Mouse (Mus musculus) kidney, postnatal 25 days (tissue): ENCODE measurements around the gene Coa3.
"Not testable (repeated sequence)": the region's sequence is repeated elsewhere in the genome, so short reads cannot be mapped to it uniquely, and the experiment has no call there.

Experiments used
- DNase-seq, 2 experiments: peaks; one replicate each; pipeline ENCODE4 v3.0.0; 2021; ENCODE audit warnings: mixed read lengths in 2 of 2

Coa3 gene

DNA sequence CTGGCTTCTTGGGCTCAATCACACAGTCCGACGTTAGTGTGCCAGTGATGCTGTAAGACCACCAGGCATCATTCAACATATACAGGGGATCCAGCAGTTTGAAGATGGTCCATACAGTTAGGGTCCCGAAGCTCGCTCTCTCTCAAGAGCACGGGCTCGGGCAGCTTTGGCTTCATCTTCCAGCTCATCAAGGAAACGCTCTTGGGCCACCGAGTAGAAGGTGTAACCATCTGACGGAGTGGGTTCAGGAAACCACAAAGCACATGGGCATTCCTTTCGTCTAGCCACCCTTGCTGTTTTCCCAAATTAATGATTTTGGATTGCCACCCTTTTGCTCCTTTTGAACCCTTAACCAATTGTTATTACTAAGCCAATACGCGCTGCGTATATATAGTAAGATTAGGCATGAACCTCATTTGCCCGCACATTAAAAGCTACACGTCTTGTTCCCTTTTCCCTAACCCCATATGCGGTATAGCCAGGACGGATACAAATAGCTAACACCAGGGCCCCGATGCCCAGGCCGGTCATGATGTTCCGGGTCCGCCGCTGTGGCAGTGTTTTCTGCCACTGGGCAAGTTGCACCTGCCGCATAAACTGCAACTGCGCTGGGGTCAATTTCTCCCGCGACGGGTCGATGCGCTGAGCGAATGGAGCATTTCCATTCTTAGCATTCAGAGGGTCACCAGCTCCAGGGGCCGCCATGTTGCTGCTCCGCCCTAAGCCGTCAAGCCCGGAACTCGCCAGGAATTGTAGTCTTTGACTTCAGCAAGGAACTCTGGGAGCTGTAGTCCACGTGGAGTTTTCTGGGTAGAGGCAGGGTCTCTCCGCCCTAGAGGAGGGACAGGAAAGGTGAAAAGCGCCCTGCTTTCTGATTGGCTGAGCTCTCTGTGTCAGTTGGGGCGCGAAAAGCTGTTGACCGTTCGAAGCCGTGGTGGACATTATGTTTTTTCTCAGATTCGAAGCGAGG is at the start of gene Coa3, which contains the start of gene Cntd1:
TSS of gene Coa3 (minus strand) at position 892 of the 970 bp plus-strand sequence.
TSS of gene Cntd1 (plus strand) at position 790 of the 970 bp plus-strand sequence.
- peak; percentile 90 to 94 for DNase-seq

DNA sequence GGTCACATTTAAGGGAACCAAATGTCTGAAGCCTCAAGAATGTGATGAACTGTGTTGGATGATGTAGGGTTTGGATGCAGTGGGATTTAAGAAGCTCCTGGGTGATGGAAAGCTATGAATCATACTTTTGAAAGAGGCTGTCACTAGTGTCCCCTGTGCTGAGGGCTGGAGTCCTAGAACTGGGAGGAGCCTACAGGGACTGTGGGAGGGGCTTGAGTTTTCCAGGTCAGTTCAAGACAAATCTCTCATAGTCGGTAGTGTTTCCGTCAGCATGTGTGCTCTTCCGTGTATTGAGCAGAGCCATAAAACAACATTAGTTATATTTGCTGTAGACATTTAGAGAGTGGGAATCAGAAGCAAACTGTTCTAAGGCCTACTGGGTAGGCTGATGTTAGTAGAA is 48.4 kb upstream of the Coa3 start:
- DNase-seq: no peak

DNA sequence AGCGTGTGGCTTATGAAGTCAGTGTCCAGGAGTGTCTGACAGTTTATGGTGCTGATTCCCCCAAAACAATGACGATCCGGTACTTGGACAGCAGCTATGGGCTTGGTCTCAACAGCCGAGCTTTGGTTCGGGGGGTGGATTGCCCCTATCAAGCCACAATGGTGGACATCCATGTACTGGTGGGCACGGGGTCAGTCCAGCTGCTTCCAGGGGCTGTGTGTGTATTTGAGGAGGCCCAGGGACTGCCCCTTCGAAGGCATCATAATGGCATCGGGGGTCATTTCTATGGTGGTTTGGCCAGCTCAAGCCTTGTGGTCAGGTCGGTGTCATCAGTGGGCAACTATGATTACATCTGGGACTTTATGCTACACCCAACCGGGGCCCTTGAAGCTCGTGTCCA is 47.2 kb upstream of the Coa3 start:
- no peak for DNase-seq

DNA sequence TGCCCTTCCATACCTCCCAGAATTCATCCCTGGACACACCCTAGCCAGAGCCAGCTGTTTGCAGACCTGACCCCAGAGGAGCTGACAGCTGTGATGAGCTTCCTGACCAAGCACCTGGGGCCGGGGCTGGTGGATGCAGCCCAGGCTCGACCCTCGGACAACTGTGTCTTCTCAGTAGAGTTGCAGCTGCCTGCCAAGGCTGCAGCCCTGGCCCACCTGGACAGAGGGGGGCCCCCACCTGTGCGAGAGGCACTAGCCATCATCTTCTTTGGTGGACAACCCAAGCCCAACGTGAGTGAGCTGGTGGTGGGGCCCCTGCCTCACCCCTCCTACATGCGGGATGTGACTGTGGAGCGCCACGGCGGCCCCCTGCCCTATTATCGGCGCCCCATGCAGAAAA is 46.3 kb upstream of the Coa3 start:
- not testable (repeated sequence) for DNase-seq

DNA sequence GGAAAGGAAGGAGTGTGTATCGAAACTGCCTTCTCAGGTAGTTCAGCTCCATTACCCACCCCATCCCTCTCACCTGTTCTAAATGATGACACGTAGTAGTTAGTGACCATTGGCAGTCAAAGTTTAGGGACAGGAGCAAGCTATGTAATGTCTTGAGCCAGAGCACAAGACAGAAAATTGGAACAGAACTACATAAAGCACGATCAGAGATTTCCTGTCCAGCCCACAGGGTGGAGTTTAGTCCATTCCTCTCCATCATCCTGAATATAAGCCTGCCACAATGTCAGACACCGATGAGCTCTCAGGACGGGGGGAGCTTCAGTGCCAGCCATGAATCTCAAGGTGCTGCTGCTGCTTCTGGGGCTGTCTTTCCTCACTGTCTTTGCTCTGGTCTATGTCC is 45.8 kb upstream of the Coa3 start, which contains the start of gene Aoc2:
TSS of gene Aoc2 (plus strand) at position 301 of the 400 bp plus-strand sequence.
- DNase-seq: no peak

DNA sequence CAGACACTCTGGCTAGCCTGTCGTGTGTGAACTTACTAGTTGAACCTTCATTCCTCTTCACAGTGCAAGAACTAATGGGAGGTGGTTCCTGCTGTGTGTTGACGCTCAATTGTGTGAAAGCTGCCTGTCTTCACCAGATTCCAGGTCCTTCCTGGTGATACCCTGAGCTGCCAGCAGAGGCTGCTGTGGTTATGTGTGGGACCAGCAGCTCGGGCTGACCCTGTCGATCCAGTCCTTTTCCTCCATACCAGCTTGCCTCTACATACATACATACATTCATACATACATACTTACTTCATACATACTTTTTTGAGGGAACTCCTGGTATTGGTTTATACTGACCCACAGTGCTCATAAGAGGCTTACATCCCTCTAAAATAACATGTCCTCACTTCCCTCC is 44.7 kb upstream of the Coa3 start:
- DNase-seq: peak; percentile 84 to 90

DNA sequence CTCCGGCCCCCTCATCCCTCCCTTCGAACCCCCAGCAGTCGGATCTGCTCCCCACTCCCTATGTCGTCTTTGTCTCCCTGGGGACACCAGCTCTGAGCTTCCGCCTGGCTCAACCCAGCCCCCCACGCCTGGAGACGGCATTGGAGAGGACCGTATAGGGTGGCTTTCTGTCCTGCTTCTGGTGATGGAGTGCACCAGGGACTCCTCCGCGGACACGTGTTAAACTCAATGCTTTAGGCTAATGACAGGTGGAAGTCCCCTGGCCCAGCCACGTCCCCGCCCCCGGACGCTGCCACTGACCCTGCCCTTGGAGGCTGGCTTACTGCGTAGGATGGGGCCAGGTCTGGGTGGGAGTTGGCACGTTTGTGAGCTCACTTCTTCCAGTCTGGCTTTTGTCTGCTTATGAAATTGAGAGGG is 37.6 kb upstream of the Coa3 start:
- peak in 1 of 2 experiments; percentile 61 for DNase-seq

DNA sequence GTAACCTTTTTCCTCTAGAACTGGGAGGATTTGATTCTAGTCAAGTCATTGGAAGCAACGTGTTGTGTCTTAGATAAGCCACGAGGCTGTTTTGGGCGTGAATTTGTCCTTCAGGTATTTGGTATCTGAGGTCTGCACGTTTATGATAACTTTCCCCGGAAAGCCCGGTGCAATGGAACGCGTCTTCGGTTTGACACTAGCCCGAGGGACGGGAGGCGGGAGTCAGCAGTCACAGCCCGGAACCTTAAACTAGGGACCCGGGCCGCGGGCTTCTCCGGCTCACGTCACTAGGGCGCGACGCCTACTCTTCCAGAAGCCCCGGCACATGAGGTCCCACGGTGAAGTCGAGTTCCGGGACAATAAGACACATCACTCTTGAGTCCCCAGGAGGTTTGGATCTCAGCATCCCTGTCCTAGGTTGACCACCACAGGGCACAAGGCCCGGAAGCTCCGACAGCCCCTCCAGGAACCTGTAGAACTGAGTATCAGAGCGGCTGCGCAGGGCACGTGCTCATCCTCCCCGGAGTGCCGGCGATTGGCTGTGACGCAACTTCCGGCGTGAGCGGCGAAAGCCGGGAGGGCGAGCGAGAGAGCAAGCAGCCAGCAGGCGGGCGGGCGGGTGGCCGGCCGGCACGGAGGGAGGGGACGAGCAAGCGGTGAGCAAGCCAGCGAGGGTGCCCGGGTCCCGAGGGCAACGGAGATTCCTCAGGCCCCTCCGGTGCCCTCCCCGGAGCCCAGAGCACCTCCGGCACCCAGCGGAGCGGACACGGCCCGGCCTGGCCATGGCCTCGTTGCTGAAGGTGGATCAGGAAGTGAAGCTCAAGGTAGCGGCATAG is 37.0 kb upstream of the Coa3 start, which contains the start of gene Psme3:
TSS of gene Psme3 (plus strand) at position 549 of the 836 bp plus-strand sequence.
- peak; percentile 94 to 96 for DNase-seq

DNA sequence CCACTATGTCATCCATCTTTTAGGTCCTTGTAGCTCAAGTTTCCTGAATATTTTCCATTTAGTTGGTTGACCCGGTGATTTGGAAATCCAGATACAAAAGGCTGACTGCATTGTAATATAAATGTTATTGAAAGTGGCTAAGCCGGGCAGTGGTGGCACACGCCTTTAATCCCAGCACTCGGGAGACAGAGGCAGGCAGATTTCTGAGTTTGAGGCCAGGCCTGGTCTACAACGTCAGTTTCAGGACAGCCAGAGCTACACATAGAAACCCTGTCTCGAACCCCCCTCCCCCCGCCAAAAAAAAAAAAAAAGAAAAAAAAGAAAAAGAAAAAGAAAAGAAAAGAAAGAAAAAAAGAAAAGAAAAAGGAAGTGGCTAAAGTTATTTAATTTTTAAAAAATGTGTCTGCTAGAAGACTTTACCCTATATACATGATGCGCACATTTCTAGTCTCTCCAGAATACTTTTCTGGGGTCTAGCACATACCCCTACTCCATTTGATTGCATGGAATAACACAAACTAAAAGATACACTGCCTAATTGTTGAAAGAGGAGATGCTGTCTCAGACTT is 36.3 kb upstream of the Coa3 start:
- DNase-seq: no peak

DNA sequence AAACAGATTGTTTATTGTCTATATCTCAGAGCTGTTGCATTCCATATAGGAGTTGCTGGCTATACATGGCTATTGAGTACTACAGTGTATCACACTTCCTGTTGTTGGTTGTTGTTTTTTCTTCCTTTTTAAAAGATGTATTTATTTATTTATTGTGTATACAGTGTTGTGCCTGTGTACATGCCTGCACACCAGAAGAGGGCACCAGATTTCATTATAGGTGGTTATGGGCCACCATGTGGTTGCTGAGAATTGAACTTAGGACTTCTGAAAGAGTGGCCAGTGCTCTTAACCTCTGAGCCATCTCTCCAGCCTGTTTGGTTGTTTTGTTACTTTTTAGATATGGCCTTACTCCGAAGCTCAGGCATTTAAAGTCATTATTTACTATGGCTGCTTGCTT is 35.7 kb upstream of the Coa3 start:
- DNase-seq: no peak

DNA sequence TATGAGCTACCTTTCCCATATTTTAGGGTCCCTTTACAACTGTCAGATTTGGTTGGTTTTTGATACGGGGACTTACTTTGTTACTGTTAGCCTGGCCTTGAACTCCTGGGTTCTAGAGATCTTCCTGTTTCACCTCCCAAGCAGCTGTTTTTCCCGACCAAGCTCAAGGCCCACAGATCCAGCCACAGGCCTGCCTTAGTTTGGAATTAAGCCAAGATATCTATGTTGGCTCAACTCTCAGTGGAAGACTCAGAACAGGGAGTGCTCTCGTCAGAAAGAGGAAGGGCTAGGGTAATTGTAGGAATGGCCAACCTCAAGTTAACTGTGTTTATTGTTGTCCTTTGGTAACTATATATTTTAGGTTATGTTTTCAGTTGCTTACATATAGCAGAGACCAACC is 33.2 kb upstream of the Coa3 start:
- no peak for DNase-seq

DNA sequence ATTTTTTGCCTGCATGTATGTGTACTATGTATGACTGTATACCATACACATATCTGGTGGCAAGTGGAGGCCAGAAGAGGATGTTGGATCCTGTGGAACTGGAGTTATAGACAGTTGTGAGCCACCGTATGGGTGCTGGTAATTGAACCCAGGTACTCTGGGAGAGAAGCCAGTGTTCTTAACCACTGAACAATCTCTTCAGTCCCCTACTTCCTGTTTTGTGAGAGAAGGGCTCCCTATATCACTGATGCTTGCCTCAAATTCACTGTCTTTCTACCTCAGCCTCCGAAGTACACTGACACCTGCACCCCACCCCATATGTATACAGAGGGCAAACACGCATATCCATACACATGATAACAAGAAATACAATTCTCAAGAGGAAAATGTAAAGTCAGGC is 32.2 kb upstream of the Coa3 start:
- DNase-seq: no peak

DNA sequence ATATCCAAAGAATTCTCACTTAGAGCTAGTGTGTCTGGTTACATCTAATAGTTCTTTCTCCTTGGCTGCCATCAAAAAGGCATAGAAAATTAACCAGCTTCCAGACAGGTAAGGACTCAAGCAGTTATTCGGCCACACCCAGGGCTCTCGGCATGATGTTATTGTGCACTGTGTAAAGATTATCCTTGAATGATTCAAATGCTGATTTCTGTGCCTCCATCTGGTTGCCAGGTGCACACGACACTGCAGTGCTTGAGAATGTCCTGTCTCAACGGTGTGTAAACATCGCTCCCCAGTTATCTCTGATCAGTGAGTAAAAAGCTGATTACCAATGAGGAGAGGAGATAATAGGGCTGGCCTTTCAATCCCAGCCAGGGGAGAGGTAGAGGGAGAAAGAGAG is 28.8 kb upstream of the Coa3 start:
- DNase-seq: no peak

DNA sequence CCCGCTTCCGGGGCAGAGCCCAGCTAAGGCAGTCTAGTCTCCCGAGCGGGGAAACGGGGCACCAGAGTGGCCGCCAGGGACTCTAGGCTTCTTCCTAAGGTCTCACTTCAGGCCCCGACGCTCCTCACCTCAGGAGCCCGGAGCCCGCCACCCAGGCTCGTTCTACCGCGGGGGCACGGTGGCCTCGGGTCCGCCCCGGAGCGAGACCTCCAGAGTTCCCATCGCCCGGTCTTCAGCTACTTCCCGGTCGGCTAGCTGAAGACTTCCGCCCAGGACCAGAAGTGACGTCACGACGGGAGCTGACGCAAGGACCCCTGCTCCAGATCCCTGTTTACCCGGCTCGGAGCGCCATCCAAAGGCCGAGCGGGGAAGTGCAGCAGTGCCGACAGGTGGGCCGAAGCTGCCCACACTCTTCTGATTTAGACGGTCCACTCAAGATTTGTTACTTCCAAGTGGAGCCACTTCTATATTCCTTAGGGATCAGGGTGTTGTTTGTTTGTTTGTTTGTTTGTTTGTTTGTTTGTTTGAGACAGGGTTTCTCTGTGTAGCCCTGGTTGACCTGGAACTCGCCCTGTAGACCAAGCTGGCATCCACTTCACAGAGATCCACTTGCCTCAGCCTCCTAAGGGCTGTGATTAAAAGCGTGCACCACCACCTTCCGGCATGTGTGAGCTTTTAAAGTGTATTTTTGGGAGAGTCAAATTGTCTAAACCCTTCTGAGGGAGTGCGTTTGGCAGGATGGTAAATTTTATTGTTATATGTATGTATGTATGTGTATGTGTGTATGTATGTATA is 23.3 kb upstream of the Coa3 start, which contains the start of gene Becn1:
TSS of gene Becn1 (minus strand) at position 283 of the 795 bp plus-strand sequence.
- peak; percentile 98 to 100 for DNase-seq

DNA sequence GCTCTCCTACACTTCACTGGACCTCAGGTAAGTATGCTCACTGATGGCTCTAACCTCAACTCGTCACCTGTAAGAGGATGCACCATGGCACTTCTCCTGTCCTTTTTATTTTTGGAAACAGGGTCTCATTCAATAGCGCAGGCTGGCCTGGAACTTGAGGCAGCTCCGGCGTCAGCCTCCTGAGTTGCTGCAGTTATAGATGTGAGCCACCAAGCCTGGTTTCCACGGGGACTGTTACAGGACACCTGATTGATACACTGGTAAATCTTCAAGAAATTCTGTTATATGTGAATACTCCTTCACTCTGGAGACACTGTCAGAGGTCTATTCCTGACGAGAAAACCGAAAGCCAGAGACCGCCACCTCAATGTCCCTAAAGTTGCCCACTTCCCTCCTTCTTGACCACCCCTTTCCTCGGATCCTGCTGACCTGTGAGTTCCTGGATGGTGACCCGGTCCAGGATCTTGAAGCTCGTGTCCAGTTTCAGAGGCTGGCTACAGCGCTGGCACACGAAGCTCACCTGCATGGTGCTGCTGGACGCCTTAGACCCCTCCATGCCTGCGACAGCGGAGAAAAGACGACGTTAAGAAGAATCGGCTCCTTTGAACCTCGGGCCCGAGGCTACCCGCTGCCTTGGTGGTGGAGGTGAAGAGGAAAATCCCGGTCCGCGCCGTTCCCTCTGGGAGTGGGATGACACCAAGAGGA is 22.5 kb upstream of the Coa3 start:
- DNase-seq: no peak

DNA sequence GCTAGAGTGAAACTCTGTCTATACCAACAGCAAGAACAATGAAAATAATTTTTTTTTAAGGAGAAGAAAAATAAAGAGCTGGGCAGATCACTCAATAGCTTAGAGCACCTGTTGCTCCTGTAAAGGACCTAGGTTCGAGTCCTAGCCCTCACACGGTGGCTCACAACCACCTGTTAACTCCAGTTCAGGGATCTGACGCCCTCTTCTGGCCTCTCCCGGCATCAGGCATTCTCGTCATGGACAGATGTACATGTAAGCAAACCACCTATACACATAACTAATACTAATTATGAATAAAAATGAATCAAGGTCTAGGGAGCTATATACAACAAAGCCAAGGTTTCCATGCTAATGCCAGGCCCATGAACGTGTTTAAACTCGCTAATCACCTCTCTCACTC is 22.0 kb upstream of the Coa3 start:
- DNase-seq: no peak

DNA sequence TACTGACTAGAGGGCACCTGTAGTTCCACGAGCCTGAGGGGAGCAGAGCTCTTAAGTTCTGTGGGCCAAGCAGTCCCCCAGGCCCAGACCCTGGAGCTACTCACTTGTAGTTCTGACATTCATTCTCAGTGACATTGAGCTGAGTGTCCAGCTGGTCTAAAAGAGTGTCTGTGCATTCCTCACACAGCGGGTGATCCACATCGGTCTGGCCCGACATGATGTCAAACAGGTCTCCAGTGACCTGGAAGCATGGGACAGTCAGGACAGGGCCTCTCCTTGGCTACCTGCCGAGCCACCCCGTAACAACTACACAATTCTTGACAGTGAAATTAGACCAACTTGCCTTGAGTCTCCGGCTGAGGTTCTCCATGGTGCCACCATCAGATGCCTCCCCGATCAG is 16.3 kb upstream of the Coa3 start:
- DNase-seq: no peak

DNA sequence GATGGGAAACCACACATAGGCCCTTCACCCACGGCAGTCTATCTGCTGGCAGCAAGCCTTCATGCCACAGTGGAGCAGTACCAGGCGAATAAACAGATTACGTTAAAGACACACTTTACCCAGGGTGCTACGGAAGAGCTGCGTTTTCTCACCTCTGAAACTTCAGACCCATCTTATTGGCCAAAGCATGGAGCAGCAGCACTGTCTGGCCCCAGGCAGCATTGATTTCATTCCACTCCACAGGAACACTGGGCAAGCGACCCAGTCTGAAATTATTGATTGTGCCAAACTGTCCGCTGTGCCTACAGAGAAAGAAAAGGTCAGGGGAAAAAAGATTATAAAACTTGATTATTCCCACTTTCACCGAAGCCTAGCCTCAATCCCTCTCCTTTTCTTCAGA is 12.3 kb upstream of the Coa3 start:
- DNase-seq: no peak

DNA sequence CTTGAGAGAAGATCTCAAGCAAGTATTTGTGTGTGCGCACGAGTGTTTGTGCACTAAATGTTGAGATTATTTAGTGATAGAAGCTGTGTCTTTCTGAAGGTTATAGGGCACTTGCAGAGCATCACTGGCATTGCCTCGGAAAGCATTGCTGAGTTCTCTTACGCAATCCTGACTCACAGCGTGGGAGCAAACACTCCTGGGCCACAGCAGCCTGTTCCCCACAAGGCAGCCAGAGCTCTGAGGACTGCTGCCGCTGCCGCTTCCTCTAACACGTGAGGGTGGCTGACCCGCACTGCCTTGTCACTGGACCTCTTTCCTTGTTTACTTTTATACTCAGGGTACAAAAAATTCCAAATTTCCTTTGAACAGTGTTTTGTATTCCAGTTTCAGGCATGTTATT is 8.4 kb upstream of the Coa3 start:
- DNase-seq: peak in 1 of 2 experiments; percentile 65

DNA sequence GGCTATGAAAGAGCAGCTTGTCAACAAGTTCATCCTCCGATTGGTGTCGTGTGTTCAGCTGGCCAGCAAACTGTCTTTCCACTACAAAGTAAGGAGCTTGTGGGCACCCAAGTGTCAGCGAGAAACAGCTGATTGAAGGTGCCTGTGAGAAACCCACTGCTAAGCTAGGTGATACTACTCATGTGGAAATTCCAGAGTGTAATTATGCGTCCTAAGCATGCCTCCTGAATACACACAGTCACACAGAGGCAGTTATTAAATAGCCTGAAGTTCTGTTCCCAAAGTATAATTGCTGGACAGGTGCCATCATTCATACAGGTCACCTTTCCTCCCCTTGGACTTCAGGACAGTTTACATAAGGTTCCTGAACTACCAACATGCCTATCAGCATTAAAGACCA is 4.9 kb upstream of the Coa3 start:
- DNase-seq: peak in 1 of 2 experiments; percentile 70

DNA sequence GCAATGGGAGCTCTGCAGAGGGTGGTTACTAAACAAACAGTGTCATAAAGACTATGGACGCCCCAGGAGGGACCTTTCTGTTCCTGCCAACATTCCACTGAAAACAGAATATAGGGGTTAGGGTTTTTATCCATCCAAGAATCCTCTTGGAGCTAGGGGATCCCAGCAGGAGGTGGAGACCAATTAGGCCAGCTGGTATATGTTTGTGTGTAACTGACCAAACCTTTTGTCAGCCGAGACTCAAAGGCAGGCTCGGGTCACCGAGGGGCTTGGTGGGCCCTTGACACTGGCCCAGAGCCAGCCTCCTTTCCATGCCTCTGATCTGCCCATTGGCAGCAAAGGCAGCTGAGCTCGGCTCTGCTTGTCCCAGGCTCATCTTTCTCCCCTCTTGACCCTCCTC is 4.0 kb upstream of the Coa3 start:
- no peak for DNase-seq
